8 mouse cellular contexts compared by ENCODE assay signal in genomic region chr1:37998371-37999199, GRCm38 (mm10). TPM values are rescaled to one million over a fixed set of nuclear protein-coding genes. Genes with fewer than 3 reads are reported as not detected.
DNase-seq lines count a peak whose midpoint lies in the region; ATAC-seq lines count a peak whose summit lies in the region.

No protein-coding gene starts in this region.

- no peaks in the 10 kb centered on the region for H3K9me3 ChIP-seq in embryonic facial prominence, embryonic 15.5 days (replicated peaks)
- no peaks in the 10 kb centered on the region for H3K9me3 ChIP-seq in limb, embryonic 11.5 days (ENCODE audit: control insufficient read depth, low read length)
- no peaks in the 10 kb centered on the region for H3K9me3 ChIP-seq in neural tube, embryonic 14.5 days (ENCODE audit: control insufficient read depth, low read length)

- H3K36me3 ChIP-seq in embryonic facial prominence, embryonic 15.5 days = peaks cover 20% of the 10 kb centered on the region
- peaks cover 8% of the 10 kb centered on the region for H3K36me3 ChIP-seq in limb, embryonic 11.5 days (ENCODE audit: control insufficient read depth, insufficient read depth, low read length)
- H3K36me3 ChIP-seq in neural tube, embryonic 14.5 days (ENCODE audit: control insufficient read depth, insufficient read depth, low read length) = peaks cover 19% of the 10 kb centered on the region

- 3% methylated on average over 34 of the region's 47 CpGs for WGBS in embryonic facial prominence, embryonic 15.5 days
- 3% methylated on average over 30 of the region's 47 CpGs for WGBS in limb, embryonic 11.5 days
- WGBS in neural tube, embryonic 14.5 days = 4% methylated on average over 44 of the region's 47 CpGs

- H3K27me3 ChIP-seq in embryonic facial prominence, embryonic 15.5 days = no peaks in the 10 kb centered on the region
- H3K27me3 ChIP-seq in limb, embryonic 11.5 days (ENCODE audit: control insufficient read depth, insufficient read depth, low read length) = no peaks in the 10 kb centered on the region
- H3K27me3 ChIP-seq in neural tube, embryonic 14.5 days (ENCODE audit: control insufficient read depth, insufficient read depth, low read length) = no peaks in the 10 kb centered on the region

- H3K4me2 ChIP-seq in embryonic facial prominence, embryonic 15.5 days (replicated peaks) = peak overlapping the region; percentile 84
- H3K4me2 ChIP-seq in limb, embryonic 11.5 days (ENCODE audit: low read depth, severe bottlenecking) = peak overlapping the region; percentile 86
- peak overlapping the region; percentile 91 for H3K4me2 ChIP-seq in neural tube, embryonic 14.5 days (ENCODE audit: low read depth, low read length)

- H3K4me3 ChIP-seq in embryonic facial prominence, embryonic 15.5 days (replicated peaks) = peak overlapping the region; percentile 83
- peak overlapping the region; percentile 92 for H3K4me3 ChIP-seq in limb, embryonic 11.5 days (ENCODE audit: low read depth, low read length)
- H3K4me3 ChIP-seq in neural tube, embryonic 14.5 days (ENCODE audit: low read depth, low read length) = peak overlapping the region; percentile 85

- peaks cover 18% of the 10 kb centered on the region for H3K4me1 ChIP-seq in embryonic facial prominence, embryonic 15.5 days
- peaks cover 12% of the 10 kb centered on the region for H3K4me1 ChIP-seq in limb, embryonic 11.5 days (ENCODE audit: control insufficient read depth, insufficient read depth, low read length)
- peaks cover 15% of the 10 kb centered on the region for H3K4me1 ChIP-seq in neural tube, embryonic 14.5 days (ENCODE audit: control insufficient read depth, insufficient read depth, low read length)

- H3K27ac ChIP-seq in embryonic facial prominence, embryonic 15.5 days (replicated peaks) = peak overlapping the region; percentile 96
- H3K27ac ChIP-seq in limb, embryonic 11.5 days (replicated peaks; ENCODE audit: low read depth, low read length) = peak overlapping the region; percentile 53
- peak overlapping the region; percentile 90 for H3K27ac ChIP-seq in neural tube, embryonic 14.5 days (ENCODE audit: low read depth, low read length)

- peak; percentile 8; the same call in 1 of the 2 replicates for ATAC-seq in embryonic facial prominence, embryonic 15.5 days (ENCODE audit: insufficient number of reproducible peaks, low FRiP score, low TSS enrichment, low read depth)
- peak; percentile 24; the same call in 1 of the 2 replicates for ATAC-seq in limb, embryonic 11.5 days (ENCODE audit: insufficient number of reproducible peaks, low FRiP score, low TSS enrichment, low read depth)
- ATAC-seq in neural tube, embryonic 14.5 days (ENCODE audit: low read depth) = 0 out of 2 replicates have a peak, but pooled peaks have one; percentile 4

- H3K9ac ChIP-seq in embryonic facial prominence, embryonic 15.5 days = peak overlapping the region; percentile 91
- H3K9ac ChIP-seq in limb, embryonic 11.5 days (ENCODE audit: low read length) = peak overlapping the region; percentile 89
- H3K9ac ChIP-seq in neural tube, embryonic 14.5 days (replicated peaks; ENCODE audit: low read depth, low read length) = peak overlapping the region; percentile 83

- peak; percentile 34 for DNase-seq in embryo, embryonic 11 days
- DNase-seq in embryo, embryonic 10 days (ENCODE audit: low spot score) = no peak
- DNase-seq in A20 (ENCODE audit: low read depth, low spot score) = peak; percentile 59
- no peak for DNase-seq in limb, embryonic 11.5 days (ENCODE audit: low spot score)
- no peak for DNase-seq in frontal cortex, postnatal 10 days (ENCODE audit: low spot score in 2 of 2)
- no peak for DNase-seq in urinary bladder, postnatal 36 days (ENCODE audit: low spot score in 2 of 2)

RNA-seq across cellular contexts. Expression of gene Eif5b, which starts 0.8 kb away (rescaled TPM):
- 25.9 and 29.5 TPM in 2 replicates for polyA plus RNA-seq in embryonic facial prominence, embryonic 15.5 days (2015; fragmentation: Nextera tagmentation; extraction: Ambion mirVana)
- polyA plus RNA-seq in limb, embryonic 11.5 days (2014; fragmentation: Nextera tagmentation; extraction: Ambion mirVana) = 32.1 and 33.8 TPM in 2 replicates
- 22.8 and 22.9 TPM in 2 replicates for polyA plus RNA-seq in neural tube, embryonic 14.5 days (2014; fragmentation: Nextera tagmentation; extraction: Ambion mirVana)

RNA-seq across cellular contexts. Expression of gene Txndc9, which starts 0.9 kb away (rescaled TPM):
- polyA plus RNA-seq in embryonic facial prominence, embryonic 15.5 days (2015; fragmentation: Nextera tagmentation; extraction: Ambion mirVana) = 127 and 148 TPM in 2 replicates
- 136 and 146 TPM in 2 replicates for polyA plus RNA-seq in limb, embryonic 11.5 days (2014; fragmentation: Nextera tagmentation; extraction: Ambion mirVana)
- polyA plus RNA-seq in neural tube, embryonic 14.5 days (2014; fragmentation: Nextera tagmentation; extraction: Ambion mirVana) = 147 and 162 TPM in 2 replicates

RNA-seq across cellular contexts. Expression of gene Lyg1, which starts 41.0 kb away (rescaled TPM):
- 0.43 TPM in 1 of 2 replicates, not detected in the other for polyA plus RNA-seq in embryonic facial prominence, embryonic 15.5 days (2015; fragmentation: Nextera tagmentation; extraction: Ambion mirVana)
- polyA plus RNA-seq in limb, embryonic 11.5 days (2014; fragmentation: Nextera tagmentation; extraction: Ambion mirVana) = not detected in 2 replicates
- not detected in 2 replicates for polyA plus RNA-seq in neural tube, embryonic 14.5 days (2014; fragmentation: Nextera tagmentation; extraction: Ambion mirVana)

Comparison
In these comparisons a context has a peak if more than half of its experiments do, and no peak if none do; other contexts are left out.
1. DNase-seq: peak in embryo, embryonic 11 days (single experiment) and A20 (single experiment); none in embryo, embryonic 10 days (single experiment), limb, embryonic 11.5 days (single experiment), frontal cortex, postnatal 10 days (0 of 2) and urinary bladder, postnatal 36 days (0 of 2).
2. Peak in every context shown above with its lines, with median percentiles within 50 percentile points of each other: ATAC-seq, H3K27ac ChIP-seq, H3K4me2 ChIP-seq, H3K4me3 ChIP-seq and H3K9ac ChIP-seq.